Mouse (Mus musculus) olfactory bulb, adult 2 months (tissue): Measurements from ENCODE around the gene Mettl14.

Experiments used
- CTCF ChIP-seq: fragments of 200-500 bp; IDR thresholded peaks from 2 replicates; pipeline ENCODE4 v1.5.1; 2012; ENCODE audit warnings: low read depth, mild to moderate bottlenecking, low read length, moderate library complexity; ENCODE audit not compliant: insufficient read depth
- POLR2A ChIP-seq: fragments of 200-500 bp; IDR thresholded peaks from 2 replicates; pipeline ENCODE4 v1.6.1; 2012; ENCODE audit warnings: mild to moderate bottlenecking, low read depth, low read length, moderate library complexity; ENCODE audit not compliant: insufficient read depth

DNA sequence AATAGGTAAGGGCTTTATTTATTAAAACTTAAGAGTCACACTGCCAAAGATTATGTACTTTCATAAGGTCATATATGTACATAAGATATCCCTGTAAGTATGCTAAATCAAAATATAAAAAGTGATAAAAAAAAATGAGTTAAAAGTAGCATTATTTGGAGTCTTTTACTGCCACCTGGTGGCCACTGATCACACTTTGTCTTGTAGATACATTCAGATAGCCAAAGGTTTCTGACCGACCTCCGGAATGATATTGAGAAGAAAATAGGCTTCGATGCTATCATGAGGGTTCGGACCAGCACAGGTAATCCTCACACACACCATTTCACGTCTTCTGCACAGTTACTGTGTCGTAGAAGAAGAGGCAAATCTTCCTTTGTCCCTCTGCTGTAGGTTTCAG lies 32.7 kb downstream of the Mettl14 start:
- TF ChIP-seq POLR2A = no peak
- TF ChIP-seq CTCF = no peak
